Mouse (Mus musculus): Measurements from ENCODE around the gene Gm26620.

The Gm26620 gene

DNA sequence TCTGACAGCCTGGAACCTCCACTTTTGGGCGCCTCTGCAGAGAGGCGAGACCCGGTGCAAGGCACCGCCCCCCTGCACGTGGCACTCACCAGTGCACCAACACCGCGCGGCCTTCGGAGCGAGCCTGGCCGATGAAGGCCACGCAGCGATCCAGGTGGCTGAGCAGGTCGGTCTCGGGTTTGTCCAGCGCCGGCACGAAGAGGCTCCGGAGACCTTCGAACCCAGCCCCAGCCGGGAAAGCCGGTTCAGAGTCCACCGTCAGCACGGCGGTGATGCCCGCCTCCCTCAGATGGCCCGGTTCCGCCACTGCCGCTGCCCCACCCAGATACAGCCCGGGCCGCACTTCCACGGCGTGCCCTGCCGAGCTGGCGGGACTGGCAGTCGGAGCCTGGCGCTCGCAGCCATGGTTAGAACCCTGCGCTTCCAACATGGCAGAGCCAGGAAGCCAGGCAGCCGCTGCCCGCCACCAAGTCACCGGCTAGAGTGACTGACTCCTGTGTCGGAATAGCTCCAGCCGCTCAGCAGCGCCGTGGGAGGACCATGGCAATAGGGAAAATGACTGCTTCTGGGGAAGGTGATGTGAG lies at the start of gene Gm26620, which contains the start of gene Dusp12:
Gene Gm26620, plus strand, starts transcription at position 88 of the 584 bp plus-strand sequence.
Gene Dusp12, minus strand, starts transcription at position 563 of the 584 bp plus-strand sequence.
- peak; percentile 89 to 94 for DNase-seq (ENCODE audit: low spot score in 2 of 2)

GRCm38 (mm10) chr1:170839685-170840084 lies 45.2 kb upstream of the Gm26620 start:
- no peak for DNase-seq (ENCODE audit: low spot score in 2 of 2)

- DNase-seq (ENCODE audit: low spot score in 2 of 2) = no peak
Measured at GRCm38 (mm10) chr1:170844380-170844779, 40.5 kb upstream of the Gm26620 start.

- DNase-seq (ENCODE audit: low spot score in 2 of 2) = no peak
Measured at GRCm38 (mm10) chr1:170845448-170846307, 39.2 kb upstream of the Gm26620 start.

GRCm38 (mm10) chr1:170850007-170850406 lies 34.9 kb upstream of the Gm26620 start:
- DNase-seq (ENCODE audit: low spot score in 2 of 2) = peak in 1 of 2 experiments; percentile 25

DNA sequence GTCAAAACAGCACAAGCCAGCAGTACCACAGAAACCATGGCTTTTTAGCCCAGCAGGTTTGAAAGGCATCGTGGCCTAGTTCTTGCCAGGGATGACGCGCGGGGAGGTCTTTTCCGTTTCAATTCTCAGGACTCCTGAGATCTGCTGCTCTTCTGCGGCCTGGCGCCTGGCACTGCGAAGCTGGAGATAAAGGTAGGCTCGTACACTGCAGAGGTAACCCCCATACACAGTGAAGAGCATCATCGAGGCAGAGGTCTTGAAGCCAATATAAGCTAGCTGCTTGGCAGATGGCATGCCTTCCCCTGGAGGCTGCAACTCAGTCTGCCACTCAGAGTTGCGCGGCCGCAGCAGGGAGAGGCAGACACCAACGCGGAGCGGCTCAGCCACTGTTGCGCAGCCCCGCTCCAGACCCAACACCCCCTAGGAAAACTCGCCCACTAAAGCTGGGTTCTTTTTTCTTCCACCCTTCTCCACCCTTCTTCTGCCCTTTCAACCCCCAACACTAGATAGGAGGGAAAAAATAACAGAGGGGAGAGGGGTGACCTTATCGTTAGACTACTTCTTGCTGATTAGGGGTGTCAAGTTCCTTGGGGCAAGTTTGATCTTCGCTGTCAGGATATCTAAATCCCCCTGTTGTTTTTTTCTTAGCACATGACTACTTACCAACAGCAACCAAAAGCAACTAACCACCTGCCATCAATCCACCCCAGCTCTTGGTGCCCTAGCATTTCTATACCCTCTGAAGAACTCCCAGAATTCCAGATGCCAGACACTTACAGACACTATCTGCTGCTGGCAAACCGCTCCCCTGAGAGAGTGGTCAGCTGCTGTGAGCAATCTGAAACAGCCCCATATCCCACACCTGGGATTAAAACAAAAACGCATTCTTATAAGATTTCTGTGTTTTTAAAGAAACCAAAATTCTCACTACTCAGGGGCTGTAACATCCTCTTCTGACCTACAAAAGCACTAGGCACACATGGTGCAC lies 33.9 kb upstream of the Gm26620 start:
- DNase-seq (ENCODE audit: low spot score in 2 of 2) = no peak

DNA sequence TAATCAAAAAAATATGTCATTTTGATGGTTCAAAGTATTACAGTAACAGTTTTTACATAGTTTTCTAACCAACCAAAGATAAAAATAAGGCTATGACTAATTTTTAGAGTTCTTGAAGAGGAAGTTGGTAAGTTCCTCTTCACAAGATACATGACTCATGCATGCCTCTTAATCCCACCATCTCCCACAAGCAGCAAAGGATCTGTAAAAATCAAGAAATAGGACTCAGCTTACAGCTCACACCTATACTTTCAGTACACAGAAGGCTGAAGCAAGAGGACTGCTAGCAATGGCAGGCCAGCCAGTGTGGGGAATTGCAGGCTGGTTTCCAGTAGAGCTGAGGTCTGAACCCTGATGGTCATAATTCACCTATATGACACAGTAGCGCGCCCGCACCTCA lies 31.3 kb upstream of the Gm26620 start:
- DNase-seq (ENCODE audit: low spot score in 2 of 2) = peak; percentile 31 to 33

DNA sequence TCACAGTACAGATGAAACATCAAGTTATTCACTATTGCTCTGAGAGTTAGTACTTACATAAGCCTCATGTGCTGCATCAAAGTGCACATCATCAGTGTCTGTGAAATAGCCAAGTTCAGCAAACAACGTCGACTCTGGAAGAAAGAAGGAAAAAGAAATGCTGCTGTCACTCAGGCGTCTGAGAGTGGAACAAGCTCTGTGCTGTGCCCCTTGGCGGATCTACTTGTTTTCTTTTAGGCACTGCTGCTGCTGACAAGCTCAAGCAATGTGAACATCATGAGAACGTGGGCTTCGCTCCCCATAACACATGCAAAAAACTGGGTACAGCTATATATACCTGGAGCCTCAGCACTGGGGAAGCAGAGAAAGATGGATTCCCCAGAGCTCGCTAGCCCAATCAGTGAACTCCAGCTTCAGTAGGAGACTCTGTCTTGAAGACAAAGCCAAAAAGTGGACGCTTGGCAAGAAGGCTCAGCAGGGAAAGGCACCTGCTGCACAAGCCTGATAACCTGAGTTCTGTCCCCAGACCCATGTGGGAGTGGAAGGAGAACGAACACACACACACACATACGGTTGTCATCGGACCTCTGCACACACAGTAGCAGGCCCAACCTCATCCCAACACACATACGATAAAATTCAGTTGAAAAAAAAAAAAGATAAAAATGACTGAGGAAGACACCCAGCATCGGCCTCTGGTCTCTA lies 29.7 kb upstream of the Gm26620 start:
- peak in 1 of 2 experiments; percentile 36 for DNase-seq (ENCODE audit: low spot score in 2 of 2)

DNA sequence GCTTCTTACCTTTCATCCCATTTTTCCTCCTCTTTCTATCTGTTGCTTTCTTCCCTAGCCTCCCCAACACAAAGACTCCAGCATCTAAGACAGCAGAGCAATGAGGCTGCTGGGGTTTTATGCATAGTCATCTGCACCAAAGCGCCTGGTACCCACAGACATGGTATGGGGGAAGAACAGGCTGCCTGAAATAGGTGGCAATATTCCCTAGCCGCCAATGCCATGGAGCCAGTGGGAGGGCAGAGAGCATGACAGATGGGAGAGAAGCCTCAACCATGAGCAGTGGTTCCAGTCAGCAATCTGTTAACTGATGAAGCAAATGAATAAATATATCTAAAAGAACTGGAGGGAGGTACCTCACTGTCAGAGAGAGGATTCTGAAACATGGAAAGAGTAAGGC lies 27.5 kb upstream of the Gm26620 start:
- peak; percentile 40 to 54 for DNase-seq (ENCODE audit: low spot score in 2 of 2)

DNA sequence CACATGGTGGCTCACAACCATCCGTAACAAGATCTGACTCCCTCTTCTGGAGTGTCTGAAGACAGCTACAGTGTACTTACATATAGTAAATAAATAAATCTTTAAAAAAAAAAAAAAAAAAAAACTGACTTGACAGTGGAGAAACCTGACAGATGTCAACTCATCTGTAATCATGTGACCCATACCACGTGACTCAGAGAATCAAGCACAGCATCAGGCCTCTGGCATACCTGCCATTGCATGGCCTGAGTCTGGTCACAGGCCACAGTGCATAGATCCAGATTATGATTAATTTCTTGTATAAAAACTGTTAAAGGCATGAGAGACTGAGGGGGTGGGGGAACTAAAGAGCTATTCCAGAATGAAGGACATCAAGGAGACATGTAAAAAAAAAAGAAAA lies 26.0 kb upstream of the Gm26620 start:
- no peak for DNase-seq (ENCODE audit: low spot score in 2 of 2)

DNA sequence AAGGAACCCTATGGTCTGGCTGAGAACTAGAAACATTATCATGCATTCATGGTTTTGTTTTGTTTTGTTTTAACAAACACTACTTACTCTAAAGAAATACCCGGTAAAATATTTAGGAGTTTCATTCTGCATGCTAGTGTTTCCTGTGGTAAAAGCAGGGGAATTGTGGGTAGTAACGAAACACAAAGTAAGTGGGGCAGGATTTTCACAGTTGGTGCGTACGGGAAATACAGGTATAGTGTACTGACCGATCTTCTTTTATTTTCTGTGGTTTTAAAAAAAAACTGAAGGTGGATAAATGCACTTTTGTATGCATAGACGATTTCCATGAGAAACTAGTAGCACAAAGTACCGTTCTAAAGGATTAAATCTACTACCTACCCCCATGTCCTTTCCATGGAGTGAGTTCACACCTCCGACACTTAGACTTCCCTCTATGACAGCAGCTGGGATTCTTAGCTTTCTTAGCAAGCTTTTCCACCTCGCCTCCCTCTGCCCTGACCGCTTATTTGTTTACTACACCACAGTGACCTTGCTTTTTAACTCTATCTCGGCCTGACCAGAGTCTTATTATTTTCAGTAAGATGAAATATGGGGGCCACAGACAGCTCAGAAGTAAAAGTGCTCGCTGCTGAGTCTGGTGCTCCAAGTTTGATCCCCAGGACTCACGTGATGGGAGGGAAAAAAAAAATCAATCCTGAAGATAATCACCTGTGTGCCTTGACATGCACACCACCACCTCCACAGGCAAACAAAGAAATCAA lies 23.0 kb upstream of the Gm26620 start:
- DNase-seq (ENCODE audit: low spot score in 2 of 2) = no peak

DNA sequence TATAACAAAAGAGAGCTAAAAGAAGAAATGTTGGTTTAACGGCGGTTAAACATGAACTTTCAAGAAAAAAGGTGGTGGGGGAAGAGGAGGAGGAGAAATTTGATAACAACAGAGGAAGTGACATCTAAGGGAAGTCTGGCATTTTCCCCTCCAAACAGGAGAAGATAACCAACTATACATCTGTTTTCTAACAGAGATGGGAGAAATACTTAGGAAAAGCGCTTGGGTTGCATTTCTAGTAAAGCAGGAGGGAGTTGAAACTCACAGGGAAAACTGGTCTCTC lies 22.5 kb upstream of the Gm26620 start:
- no peak for DNase-seq (ENCODE audit: low spot score in 2 of 2)

- no peak for DNase-seq (ENCODE audit: low spot score in 2 of 2)
Measured at GRCm38 (mm10) chr1:170863033-170863432, 21.8 kb upstream of the Gm26620 start.

DNA sequence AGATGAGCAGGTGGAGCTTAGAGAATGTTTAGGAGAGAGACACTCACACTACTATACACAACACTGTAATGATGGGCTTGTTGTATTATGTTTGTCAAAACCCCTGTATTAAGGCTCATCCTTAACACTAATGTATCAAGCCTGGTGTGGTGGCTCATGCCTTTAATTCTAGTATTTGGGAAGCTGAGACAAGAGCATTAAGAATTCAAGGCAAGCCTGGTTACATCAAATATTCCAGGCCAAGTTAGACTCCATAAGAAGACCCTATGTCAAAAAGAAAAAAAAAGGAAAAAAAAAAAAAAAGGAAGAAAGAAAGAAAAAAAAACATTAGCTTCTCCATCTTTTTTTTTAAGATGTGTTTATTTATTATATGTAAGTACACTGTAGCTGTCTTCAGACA lies 20.6 kb upstream of the Gm26620 start:
- DNase-seq (ENCODE audit: low spot score in 2 of 2) = no peak

GRCm38 (mm10) chr1:170864754-170865153 lies 20.1 kb upstream of the Gm26620 start:
- DNase-seq (ENCODE audit: low spot score in 2 of 2) = no peak

DNA sequence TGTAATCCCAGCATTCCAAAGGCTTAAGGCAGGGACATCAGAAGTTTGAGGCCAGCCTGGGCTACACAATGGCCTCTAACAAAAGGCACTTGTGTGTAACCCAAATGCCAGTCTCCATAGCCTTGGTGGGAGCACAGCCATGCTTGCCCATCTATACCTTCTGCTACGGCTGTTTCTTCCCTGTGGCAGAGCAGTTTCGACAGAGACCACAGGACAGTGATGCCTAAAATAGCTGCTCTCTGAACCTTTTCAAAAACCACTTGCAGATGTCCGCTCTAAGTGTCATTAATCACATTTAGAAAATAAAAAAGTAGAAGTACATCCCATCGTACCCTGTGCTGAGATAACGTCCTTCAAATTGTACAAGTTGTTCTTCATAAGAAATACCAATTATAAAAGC lies 19.5 kb upstream of the Gm26620 start:
- no peak for DNase-seq (ENCODE audit: low spot score in 2 of 2)

DNA sequence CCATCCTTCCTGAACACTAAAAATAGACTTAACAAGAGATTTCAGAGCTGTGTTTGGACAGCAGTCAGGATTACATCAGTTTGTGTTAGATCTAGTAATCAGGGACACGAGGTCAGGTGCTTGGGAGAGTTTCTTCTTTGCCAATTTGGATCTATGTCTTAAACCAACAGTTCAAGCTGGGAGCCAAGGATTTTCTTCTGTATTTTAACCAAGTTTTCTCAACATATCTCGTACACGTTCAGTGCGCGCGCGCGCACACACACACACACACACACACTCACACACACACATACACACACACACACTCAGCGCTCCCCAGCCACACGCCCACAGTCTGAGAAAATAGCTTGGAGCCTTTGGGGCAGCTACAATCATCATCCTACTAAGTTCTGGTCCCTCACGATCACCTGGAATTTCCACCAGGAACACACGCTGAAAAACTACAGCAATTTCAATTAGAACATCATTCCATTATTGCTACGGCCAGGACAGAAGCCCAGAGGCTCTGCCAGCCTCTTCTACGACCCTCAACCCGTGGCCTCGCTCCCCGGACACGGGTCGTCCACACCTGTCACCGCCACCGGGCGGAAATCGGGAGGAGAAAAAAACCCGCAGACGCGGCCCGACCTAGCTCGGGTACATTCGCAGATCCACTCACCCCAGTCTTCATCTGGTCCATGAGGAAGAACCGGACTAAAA lies 17.7 kb upstream of the Gm26620 start:
- DNase-seq (ENCODE audit: low spot score in 2 of 2) = peak; percentile 43 to 46

DNA sequence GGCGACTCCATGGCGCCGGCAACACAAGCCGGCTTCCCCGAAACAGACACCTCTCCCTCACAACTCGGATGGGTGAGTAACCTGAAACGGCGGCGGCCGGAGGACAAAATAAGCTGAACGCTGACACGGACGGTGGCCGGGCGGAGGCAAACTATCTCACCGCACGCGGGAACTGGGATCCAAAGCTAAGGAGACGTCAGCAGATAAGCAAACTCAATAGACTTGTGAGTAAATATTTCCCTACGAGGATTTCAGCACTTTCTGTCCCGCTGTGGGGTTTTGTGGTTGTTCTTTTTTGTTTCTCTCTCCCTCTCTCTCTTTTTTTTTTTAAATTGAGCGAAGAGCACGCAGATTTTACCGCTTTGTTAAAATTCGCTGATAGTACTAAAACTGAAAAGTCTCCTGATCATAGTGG lies 17.2 kb upstream of the Gm26620 start, which contains the start of gene Atf6:
Gene Atf6, minus strand, starts transcription at position 81 of the 415 bp plus-strand sequence.
- DNase-seq (ENCODE audit: low spot score in 2 of 2) = peak; percentile 98 to 99

DNA sequence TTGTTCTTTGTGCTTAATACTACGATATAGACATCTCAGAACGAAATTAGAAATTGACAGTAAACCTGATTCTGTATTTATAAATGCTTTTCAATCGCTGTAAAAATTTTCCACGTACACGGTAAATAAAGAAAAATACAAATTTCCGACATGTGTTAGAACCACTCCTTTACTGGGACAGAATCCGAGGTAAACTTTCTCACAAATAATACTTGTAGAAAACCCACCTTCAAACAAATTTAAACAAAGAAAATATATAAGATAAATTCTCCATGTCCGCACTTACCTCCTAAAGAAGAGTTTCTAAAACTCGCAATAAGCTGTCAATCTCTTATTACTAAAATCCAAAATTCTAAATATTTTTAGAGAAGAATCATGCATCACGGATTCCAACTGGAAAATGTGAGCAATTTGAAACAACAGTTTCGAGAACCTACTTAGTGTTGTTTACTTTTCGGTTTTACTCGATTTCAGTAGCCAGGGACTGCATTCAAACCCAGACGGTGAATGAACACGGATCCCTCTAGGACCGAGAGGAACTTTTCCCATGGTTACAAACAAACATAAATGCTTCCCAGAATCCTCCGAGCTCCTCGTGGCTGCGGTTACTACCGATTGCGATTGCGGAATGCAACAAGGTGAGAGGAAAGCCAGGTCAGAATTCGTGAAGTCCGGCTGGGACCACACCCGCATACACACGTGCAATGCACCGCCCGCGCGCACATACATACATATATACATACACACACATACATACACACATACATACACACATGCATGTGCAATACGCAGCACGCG lies 16.6 kb upstream of the Gm26620 start:
- peak; percentile 85 to 89 for DNase-seq (ENCODE audit: low spot score in 2 of 2)

Data from right cerebral cortex, adult 2 months (tissue).